Mouse (Mus musculus) midbrain, embryonic 10.5 days (tissue): ENCODE measurements around the gene Sdc4. TPM values are rescaled to one million over a fixed set of nuclear protein-coding genes. Genes with fewer than 3 reads are reported as not detected.

Experiments
- DNase-seq: peaks from one replicate; pipeline ENCODE4 v3.0.0-alpha.2; 2017; ENCODE audit warnings: low spot score
- H3K27ac ChIP-seq: fragments of 300-500 bp; sonication (generic); replicated peaks from 2 replicates; pipeline ENCODE4 v1.5.1; 2016; ENCODE audit warnings: mild to moderate bottlenecking
- H3K27me3 ChIP-seq: fragments of 300-500 bp; sonication (generic); 2 replicates; pipeline ENCODE4 v1.6.1; 2016; ENCODE audit warnings: low read depth, mild to moderate bottlenecking; ENCODE audit not compliant: poor library complexity, severe bottlenecking
- H3K36me3 ChIP-seq: fragments of 300-500 bp; sonication (generic); 2 replicates; pipeline ENCODE4 v1.6.1; 2016; ENCODE audit warnings: mild to moderate bottlenecking, moderate library complexity
- H3K4me1 ChIP-seq: fragments of 300-500 bp; sonication (generic); 2 replicates; pipeline ENCODE4 v1.6.1; 2016
- H3K4me3 ChIP-seq: fragments of 300-500 bp; sonication (generic); 2 replicates; pipeline ENCODE4 v1.5.1; 2016; ENCODE audit warnings: mild to moderate bottlenecking, moderate library complexity
- H3K9me3 ChIP-seq: fragments of 300-500 bp; sonication (generic); replicated peaks from 2 replicates; pipeline ENCODE4 v1.6.1; 2016; ENCODE audit warnings: mild to moderate bottlenecking
- WGBS: fragments of 180-500 bp; shearing (Covaris S2); methylation state at CpG from one replicate; pipeline ENCODE4 v1.1.7; 2016; 5-methylcytosine and 5-hydroxymethylcytosine counted together
- polyA plus RNA-seq: library from polyadenylated mRNA; unstranded; fragments of >200 nt; fragmentation: Nextera tagmentation; extraction: Ambion mirVana; gene quantifications from 2 replicates; pipeline ENCODE4 v1.2.1, GENCODE M21; 2016

Gene Sdc4
- polyA plus RNA-seq, 1 experiment from 2014 or later = 17.4 TPM

DNA sequence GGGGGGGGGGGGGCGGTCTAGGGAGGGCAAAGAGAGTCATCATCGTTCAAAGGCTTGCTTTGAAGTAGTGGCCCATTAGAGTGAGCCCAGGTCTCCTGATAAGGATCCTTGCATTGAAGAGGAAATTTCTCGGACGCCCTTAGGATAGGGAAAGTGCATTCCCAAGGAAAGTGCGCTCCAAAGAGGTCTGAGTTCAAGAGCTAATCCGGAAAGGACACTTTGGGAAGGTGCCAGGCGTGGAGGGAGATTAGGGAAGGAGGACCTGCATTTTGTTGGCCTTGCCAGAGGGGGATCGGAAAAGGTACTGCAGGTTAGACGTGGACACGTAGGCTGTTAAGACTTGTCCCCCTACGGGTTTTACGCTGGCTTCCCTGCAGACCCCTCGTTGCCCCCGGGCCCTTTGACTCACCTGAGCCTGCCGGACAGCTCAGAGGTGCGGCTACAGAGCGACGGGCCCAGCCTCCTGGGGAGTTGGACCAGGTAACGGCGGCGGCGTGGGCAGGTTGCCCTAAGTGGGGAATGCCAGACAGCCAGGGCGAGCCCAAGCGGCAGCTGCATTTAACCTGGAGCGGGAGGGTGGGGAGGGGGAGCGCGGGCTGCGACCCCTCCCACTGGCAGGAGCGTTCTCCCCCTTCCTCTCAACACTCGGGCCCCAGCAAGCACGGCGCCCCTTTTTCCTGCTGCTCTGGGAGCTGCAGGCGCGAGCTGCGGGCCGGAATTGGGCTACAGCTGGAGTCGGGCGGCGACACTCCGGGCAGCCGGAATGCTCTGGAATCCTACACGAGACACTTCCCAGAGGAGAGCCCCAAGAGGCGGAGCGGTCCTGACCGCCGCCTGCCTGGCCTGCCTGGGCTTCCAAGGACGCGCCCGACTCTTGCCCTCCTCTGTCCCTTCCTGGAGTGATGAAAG lies 39.4 kb downstream of the Sdc4 start:
- H3K36me3 ChIP-seq = no peaks in the 10 kb centered on the region
- no peaks in the 10 kb centered on the region for H3K9me3 ChIP-seq
- peak; percentile 53 for DNase-seq
- 2% methylated on average over 49 of the region's 49 CpGs for WGBS
- peaks cover 100% of the 10 kb centered on the region for H3K27me3 ChIP-seq
- peak overlapping the region; percentile 48 for H3K4me3 ChIP-seq
- no peak overlapping the region for H3K27ac ChIP-seq
- H3K4me1 ChIP-seq = peaks cover 43% of the 10 kb centered on the region

DNA sequence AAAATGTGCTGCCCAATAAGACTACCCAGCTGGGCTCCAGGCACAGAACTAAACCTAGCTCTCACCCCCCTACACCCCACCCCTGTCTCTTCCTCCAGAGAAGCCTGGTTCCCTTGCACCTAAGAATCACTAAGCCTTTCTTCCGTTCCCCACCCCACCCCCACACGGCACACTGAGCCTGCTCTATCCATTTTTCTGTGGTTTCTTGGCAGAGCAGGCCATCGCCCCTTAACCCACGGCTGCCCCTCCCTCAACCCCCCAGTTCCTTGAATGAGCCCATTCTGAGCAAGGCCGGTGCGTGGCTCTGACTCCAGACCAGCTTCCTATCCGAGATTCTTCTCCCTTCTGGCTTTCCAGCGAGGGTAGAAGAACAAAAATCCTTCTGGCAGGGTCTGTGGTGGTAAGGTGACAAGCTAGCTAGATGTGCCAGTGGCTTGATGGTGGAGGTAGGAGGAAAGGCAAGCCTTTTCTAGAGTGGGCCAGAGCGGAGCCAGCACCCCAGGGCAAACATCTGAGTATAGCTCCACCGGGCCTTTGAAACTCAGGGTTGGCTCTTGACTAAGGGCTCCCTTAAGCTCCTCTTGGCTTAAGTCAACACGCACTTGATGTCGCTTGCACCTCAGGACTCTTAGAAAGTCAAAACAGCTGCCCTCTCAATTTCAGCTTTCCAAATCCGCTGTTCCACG lies 40.1 kb downstream of the Sdc4 start:
- no peaks in the 10 kb centered on the region for H3K36me3 ChIP-seq
- H3K4me1 ChIP-seq = peaks cover 43% of the 10 kb centered on the region
- 6% methylated on average over 14 of the region's 14 CpGs for WGBS
- H3K4me3 ChIP-seq = peak overlapping the region; percentile 19; the same call in 1 of the 2 replicates
- H3K27ac ChIP-seq = no peak overlapping the region
- no peak for DNase-seq
- H3K9me3 ChIP-seq = no peaks in the 10 kb centered on the region
- peaks cover 100% of the 10 kb centered on the region for H3K27me3 ChIP-seq

DNA sequence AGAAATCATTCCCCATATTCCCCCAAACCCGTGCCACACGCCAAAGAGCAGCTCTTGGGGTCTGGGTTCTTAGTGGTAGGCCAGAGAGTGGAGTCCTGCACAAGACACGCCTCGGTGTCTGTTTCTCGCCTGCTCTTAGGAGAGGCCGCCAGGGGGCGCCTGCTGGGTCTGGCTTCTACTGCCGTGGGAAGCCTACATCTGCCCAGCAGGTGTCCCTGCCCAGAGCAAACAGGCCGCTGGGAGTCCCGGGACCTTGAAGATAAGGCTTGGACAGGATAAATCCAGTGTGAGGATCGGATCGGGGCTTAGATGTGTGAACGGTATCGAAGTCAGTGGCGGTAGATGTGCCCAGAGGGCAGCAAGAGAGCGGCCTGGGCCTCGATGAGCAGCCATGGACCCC lies 40.8 kb downstream of the Sdc4 start, which contains the start of gene Rbpjl:
TSS of gene Rbpjl (plus strand) at position 236 of the 400 bp plus-strand sequence.
- peaks cover 4% of the 10 kb centered on the region; the same call in 1 of the 2 replicates for H3K9me3 ChIP-seq
- H3K4me1 ChIP-seq = peaks cover 37% of the 10 kb centered on the region
- H3K27me3 ChIP-seq = peaks cover 96% of the 10 kb centered on the region
- peak; percentile 76 for DNase-seq
- no peaks in the 10 kb centered on the region for H3K36me3 ChIP-seq
- H3K27ac ChIP-seq = no peak within 1 kb of the TSS
- peak within 1 kb of the TSS; percentile 19; the same call in 1 of the 2 replicates for H3K4me3 ChIP-seq
- 3% methylated on average over 17 of the region's 17 CpGs for WGBS

DNA sequence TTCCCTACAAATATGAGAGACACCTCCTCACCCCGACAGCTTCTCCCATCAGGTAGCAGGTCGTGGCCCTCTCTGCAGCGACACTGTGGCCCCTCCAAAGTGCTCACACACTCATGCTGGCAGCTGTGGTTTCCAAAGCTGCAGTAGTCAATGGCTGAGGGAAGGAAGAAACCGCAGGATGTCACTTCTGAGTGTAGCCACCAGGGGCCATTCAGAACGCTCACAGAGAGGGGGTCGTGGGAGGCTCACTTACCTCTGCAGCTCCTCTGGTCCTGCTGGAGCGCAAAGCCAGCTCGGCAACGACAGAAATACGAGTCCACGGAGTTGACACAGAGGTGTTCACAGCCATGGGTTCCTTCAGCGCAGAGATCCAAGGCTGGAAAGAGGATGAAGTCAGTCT lies 46.8 kb downstream of the Sdc4 start:
- no peaks in the 10 kb centered on the region for H3K36me3 ChIP-seq
- H3K4me1 ChIP-seq = peaks cover 8% of the 10 kb centered on the region
- 67% methylated on average over 12 of the region's 12 CpGs for WGBS
- H3K9me3 ChIP-seq = peaks cover 16% of the 10 kb centered on the region
- H3K4me3 ChIP-seq = no peak overlapping the region
- no peak overlapping the region for H3K27ac ChIP-seq
- no peak for DNase-seq
- peaks cover 47% of the 10 kb centered on the region for H3K27me3 ChIP-seq

DNA sequence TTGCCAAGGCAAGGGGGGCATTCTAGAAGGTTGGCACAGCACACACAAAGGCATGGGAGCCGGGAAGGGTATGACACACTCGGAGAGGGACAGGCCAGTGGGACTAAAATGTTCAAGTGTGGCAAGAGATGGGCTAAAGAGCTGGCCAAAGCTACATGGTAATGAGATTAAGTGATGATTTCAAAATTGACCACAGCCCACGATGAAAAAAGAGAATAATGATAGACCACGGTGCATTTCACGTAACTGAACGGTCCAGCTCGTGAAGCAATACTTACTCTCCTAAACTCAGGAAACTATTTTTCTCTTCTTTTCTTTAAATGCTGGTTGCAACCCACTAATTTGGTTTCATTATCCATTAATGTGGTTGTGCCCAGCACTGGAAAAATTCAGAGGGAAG lies 47.6 kb downstream of the Sdc4 start:
- Histone ChIP-seq H3K27me3 (peaks cover 47% of the 10 kb centered on the region), H3K27ac (no peak overlapping the region), H3K36me3 (no peaks in the 10 kb centered on the region), H3K9me3 (peaks cover 16% of the 10 kb centered on the region), H3K4me1 (peaks cover 8% of the 10 kb centered on the region), H3K4me3 (no peak overlapping the region)
- WGBS = 89% methylated on average over 7 of the region's 7 CpGs
- no peak for DNase-seq

DNA sequence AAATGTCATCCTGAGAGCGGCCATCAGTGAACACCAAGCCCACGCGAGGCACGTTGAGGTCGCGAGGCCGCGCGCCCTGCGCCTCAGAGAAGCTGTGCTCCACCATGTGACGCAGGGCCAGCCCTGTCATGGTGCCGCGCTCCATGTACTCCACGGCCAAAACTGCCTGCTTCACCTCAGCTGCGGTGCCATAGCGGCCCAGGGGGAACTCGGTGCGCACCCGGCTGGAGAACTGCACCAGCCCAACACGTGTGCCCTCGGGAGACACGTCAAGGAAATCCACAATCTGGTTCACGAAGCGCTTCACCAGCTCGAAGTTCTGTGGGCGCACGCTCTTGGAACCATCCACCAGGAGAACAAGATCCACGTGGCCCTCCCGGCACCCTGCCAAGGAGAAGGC lies 50.6 kb downstream of the Sdc4 start:
- Histone ChIP-seq H3K9me3 (peaks cover 14% of the 10 kb centered on the region), H3K27ac (no peak overlapping the region), H3K27me3 (peaks cover 49% of the 10 kb centered on the region), H3K4me1 (peaks cover 12% of the 10 kb centered on the region), H3K36me3 (no peaks in the 10 kb centered on the region), H3K4me3 (no peak overlapping the region)
- WGBS = 82% methylated on average over 29 of the region's 29 CpGs
- DNase-seq = no peak

DNA sequence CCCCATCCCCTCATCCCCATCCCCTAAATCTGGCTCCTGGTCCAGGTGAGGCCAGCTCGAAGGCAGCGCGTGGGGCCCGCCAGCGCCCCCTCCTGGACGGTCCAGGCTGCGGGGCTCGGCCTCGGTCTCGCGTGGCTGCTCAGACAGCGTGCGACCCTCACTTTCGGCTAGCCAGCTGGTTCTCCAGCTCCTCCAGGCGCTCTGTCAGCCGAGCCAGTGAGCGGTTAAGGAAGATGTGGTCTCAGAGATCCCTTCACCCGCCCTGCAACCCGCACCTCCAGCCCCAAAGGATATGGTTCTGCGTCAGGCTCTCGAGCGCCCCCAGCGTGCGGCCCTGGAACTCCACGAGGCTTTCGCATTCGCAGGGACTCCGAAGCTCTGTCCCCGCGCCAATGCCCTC lies 54.2 kb downstream of the Sdc4 start:
- Histone ChIP-seq H3K27me3 (peaks cover 75% of the 10 kb centered on the region), H3K36me3 (no peaks in the 10 kb centered on the region), H3K4me3 (peak overlapping the region; percentile 58), H3K27ac (peak overlapping the region; percentile 75), H3K4me1 (peaks cover 24% of the 10 kb centered on the region), H3K9me3 (no peaks in the 10 kb centered on the region)
- under 1% methylated on average over 30 of the region's 30 CpGs for WGBS
- DNase-seq = peak; percentile 89

DNA sequence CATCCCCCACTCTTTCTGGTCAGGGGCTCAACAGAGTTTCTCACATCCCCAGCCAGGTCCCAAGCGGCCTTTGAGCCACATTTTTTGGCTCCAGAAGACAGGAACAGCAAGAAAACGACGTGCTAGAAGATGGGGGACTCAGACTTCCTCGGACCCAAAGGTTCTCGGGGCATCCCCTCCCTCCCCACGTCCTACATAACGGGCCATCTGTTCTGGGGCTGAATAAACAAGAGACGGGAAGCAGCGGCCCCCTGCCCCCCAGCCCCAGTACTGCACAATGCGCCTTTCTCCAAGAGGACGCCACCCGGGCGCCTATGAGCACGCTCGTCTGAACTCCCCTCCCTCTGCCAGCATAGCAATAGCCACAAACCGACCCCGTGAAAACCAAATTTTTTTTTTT lies 54.7 kb downstream of the Sdc4 start, which contains the start of gene Slpi:
TSS of gene Slpi (minus strand) at position 76 of the 400 bp plus-strand sequence.
- WGBS = 3% methylated on average over 17 of the region's 17 CpGs
- peak within 1 kb of the TSS; percentile 58 for H3K4me3 ChIP-seq
- H3K27me3 ChIP-seq = peaks cover 75% of the 10 kb centered on the region
- H3K9me3 ChIP-seq = no peaks in the 10 kb centered on the region
- peak; percentile 39 for DNase-seq
- no peaks in the 10 kb centered on the region for H3K36me3 ChIP-seq
- peak within 1 kb of the TSS; percentile 75 for H3K27ac ChIP-seq
- peaks cover 24% of the 10 kb centered on the region for H3K4me1 ChIP-seq

DNA sequence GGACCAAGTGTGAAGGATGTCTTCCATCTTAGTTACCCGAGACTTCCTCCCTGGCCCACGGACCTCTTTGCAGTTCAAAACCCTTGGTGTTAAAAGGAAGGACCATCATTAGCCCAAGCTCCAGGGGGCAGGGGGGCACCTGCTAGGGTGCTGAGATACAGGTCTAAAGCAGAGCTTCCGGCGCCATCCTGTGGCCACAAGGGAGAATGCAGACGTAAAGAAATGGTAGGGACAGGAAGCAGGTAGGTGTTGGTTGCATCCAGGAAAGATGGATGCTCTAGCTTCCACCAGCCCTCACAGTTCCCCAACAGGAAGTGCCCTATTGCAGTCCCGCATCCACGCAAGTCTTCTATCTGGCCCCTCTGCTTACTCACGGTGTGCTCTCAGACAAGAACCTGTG lies 56.7 kb downstream of the Sdc4 start:
- 15% methylated on average over 8 of the region's 8 CpGs for WGBS
- Histone ChIP-seq H3K9me3 (no peaks in the 10 kb centered on the region), H3K4me3 (no peak overlapping the region), H3K4me1 (peaks cover 24% of the 10 kb centered on the region), H3K27me3 (peaks cover 64% of the 10 kb centered on the region), H3K36me3 (no peaks in the 10 kb centered on the region), H3K27ac (no peak overlapping the region)
- peak; percentile 36 for DNase-seq

DNA sequence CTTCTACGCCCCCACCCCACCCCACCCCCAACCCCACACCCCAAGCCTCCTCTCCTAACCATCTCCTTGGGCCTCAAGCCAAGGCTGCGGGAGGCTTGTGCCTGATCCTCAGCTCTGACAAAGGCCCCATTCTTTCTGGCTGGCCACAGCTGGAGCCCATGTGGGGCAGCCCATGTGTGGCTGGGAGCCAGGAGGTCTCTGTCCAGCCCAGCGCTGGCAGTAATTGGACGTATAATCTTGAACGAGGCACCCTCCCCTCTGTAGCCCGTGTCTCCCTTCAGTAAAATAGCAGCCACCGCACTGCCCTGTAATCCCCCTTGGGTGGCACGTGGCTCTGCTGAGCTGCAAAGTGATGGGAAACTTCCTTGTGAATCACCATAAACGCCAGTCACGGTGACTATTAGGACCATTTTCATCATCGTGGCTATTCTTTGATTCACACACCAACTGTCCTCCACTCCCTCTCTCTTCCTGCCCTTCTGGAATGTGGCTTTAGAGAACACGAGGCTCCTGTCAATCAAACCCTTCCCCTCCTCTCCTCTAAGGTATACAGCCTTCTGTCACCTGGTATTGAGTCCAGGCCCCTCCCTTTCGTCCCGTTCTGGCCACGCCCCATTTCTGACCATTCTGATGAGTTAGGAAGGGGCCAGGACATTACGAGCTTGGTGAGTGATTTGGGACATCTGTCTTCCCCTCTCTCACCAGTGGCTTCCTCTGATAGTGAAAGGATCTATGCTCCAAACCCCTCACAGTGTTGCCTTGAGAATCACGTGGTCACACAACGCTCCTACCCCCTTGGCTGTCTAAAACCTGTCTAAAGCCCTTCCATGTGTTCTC lies 57.5 kb downstream of the Sdc4 start:
- Histone ChIP-seq H3K36me3 (no peaks in the 10 kb centered on the region), H3K27ac (peak overlapping the region; percentile 55; the same call in 1 of the 2 replicates), H3K4me3 (no peak overlapping the region), H3K4me1 (peaks cover 24% of the 10 kb centered on the region), H3K9me3 (no peaks in the 10 kb centered on the region), H3K27me3 (peaks cover 56% of the 10 kb centered on the region)
- 17% methylated on average over 18 of the region's 18 CpGs for WGBS
- DNase-seq = peak; percentile 53

DNA sequence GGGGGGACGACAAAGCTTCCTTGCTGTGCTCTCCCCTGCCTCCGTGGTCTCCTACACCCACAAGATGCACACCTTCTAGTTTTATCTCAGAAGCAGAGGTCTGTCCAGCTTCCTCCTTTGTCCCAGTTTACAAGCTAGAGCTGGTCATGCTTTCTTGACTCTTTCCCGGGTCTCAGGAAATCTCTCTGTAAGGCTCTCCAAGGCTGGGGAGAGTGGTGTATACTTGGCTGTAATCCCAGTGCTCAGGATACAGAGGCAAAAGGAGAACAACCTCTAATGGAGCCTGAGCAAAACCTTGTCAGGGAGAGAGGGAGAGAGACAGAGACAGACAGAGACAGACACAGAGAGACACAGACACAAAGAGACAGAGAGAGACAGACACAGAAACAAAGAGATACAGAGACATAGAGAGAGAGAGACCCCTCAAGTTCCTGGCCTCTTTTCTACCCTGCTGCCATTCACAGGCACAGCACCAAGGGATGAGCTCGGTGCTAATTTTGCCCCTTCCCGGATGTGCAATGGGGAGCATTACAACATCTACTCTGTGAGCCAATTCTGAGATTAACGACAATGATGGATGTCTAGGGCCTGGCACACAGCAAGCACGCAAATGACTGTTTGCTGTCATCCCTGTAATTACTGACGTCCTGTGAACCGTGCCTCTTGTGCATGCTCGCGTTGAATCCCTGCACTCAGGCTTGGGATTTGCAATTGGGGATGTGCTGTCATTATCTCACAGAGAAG lies 59.9 kb downstream of the Sdc4 start:
- H3K4me3 ChIP-seq = no peak overlapping the region
- H3K4me1 ChIP-seq = peaks cover 14% of the 10 kb centered on the region
- H3K9me3 ChIP-seq = no peaks in the 10 kb centered on the region
- WGBS = 75% methylated on average over 11 of the region's 11 CpGs
- no peaks in the 10 kb centered on the region for H3K36me3 ChIP-seq
- DNase-seq = no peak
- peaks cover 33% of the 10 kb centered on the region for H3K27me3 ChIP-seq
- no peak overlapping the region for H3K27ac ChIP-seq

DNA sequence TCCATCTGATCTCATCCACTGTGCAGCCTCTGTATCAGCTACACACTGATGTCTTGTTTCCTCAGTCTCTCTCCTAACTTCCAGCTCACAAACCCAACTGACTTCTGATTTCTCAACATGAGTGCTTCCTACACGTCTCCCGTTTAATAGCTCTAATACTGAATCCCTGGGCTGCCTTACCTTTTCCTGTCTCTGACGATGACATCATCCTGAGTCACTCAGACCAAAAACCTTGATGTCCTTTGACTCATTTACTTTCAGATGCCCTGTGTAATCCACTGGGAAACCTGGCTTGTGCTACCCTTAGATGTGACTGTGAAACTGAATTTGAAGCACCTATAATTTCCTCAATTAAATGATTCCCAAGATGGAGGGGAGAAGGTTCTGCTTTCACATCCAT lies 60.7 kb downstream of the Sdc4 start:
- WGBS = 86% methylated on average over 3 of the region's 3 CpGs
- Histone ChIP-seq H3K9me3 (no peaks in the 10 kb centered on the region), H3K36me3 (no peaks in the 10 kb centered on the region), H3K4me1 (peaks cover 12% of the 10 kb centered on the region), H3K27me3 (peaks cover 24% of the 10 kb centered on the region), H3K27ac (no peak overlapping the region), H3K4me3 (no peak overlapping the region)
- no peak for DNase-seq
